Mouse (Mus musculus): ENCODE results near the gene Sez6l.

- TF ChIP-seq POLR2A (IDR thresholded peaks at IDR 0.05; ENCODE audit: borderline replicate concordance, extremely low read depth, insufficient read depth, insufficient read length, poor library complexity, severe bottlenecking) (no peak), CTCF (IDR thresholded peaks at IDR 0.05; ENCODE audit: borderline replicate concordance, extremely low read depth, insufficient read depth, insufficient read length) (no peak)
These were observed 94.0 kb downstream of the Sez6l start for GRCm38 (mm10) chr5:112483030-112483429.
